Mouse (Mus musculus): ENCODE data around the gene Pkhd1.
"Not testable (repeated sequence)": the region's sequence is repeated elsewhere in the genome, so short reads cannot be mapped to it uniquely, and the experiment has no call there.

Pkhd1 gene

GRCm38 (mm10) chr1:20260403-20260802 is 357.5 kb downstream of the Pkhd1 start:
- no peak for DNase-seq

GRCm38 (mm10) chr1:20248169-20248568 is 369.7 kb downstream of the Pkhd1 start:
- DNase-seq: no peak

DNA sequence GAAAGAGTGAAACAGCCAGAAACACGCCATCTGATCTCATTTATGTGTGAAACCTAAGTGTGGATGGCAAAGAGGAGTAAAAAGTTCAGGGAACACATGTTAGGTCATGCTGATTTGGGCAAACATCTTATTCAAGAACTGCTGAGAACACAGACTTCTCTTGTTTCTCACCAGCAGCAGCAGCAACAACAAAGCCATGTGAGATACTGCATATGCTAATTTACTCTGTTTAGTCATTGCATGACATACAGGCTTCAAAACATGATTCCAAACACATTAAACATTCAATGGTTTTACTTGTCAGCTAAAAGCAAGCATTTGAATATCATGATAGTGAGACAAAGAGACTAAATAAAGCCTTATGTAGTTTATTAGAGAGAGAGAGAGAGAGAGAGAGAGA is 401.2 kb downstream of the Pkhd1 start:
- no peak for DNase-seq

DNA sequence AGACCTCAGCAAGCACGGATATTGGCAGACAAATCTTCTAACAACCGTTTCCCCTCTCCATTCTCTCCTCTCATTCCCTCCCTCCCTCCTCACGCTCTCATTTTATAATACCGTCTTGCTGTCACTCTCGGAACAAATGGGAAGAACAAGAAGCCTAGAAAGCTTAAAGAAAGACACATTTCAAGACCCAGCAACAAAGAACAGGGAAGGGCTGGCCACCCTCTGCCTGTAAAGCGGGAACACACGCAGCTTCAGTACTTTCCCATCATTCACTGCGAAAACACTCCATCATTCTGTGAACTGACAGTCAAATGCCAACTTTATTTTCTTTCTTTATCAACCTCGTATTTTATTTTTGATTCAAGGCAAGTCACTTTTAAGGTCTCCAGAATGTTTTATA is 427.4 kb downstream of the Pkhd1 start:
- DNase-seq: no peak

- no peak for DNase-seq
These were observed 437.7 kb downstream of the Pkhd1 start for GRCm38 (mm10) chr1:20180157-20180556.

- DNase-seq: no peak
These were observed 446.7 kb downstream of the Pkhd1 start for GRCm38 (mm10) chr1:20171199-20171598.

DNA sequence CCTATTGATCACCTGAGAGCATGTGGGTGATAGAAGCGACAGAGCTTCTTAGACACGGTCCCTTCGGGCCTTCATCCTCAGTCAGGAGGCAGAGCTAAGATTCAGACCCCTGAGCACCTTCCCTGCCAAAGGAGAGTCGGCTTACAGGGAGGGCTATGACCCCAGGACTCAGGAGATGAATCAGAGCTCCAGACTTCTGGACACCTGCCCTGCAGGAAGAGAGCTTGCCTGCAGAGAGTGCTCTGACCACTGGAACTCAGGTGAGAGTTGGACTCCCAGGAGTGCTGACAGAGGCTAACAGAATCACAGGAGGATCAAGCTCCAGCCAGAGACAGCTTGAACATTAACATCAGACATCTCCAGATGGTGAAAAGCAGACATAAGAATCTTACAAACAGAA is 467.2 kb downstream of the Pkhd1 start:
- DNase-seq: not testable (repeated sequence)

DNA sequence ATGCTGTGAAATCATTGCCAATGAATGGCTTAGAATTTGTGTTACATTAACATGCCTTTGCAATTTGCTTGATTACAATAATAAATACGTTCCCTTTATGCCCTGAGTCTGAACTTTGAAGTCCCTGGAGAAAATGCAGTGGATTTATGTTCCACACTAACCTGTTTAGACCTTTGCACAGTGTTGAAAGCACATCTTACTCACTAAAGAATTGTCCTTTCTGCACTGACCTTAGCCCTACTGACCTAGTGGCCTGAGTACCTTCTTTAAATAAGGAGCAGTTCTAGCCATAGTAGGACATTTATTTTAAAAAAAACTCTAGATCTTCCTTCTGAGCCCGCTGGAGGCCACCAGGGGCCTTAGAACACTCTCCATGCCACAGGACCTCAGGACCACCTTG is 467.8 kb downstream of the Pkhd1 start:
- DNase-seq: no peak

DNA sequence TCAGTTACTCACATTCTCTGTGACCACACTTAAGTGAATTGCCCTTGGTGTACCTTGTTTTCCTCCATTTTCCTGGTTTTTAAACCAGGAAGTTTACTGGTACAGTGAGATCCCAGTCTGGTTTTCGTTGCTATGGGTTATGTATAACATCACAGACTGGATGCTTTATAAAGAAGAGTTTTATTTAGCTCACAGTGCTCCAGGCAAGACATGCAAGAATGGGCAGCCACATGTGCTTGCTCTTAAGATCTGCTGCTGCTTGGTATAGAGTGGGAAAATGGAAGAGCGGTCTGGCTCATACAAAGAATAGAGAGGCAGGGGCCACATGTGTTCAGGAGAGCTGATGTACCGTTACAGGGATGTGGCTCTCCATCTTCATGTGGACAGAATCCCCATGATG is 481.7 kb downstream of the Pkhd1 start:
- no peak for DNase-seq

- DNase-seq: no peak
These were observed 482.7 kb downstream of the Pkhd1 start for GRCm38 (mm10) chr1:20135065-20135618.

DNA sequence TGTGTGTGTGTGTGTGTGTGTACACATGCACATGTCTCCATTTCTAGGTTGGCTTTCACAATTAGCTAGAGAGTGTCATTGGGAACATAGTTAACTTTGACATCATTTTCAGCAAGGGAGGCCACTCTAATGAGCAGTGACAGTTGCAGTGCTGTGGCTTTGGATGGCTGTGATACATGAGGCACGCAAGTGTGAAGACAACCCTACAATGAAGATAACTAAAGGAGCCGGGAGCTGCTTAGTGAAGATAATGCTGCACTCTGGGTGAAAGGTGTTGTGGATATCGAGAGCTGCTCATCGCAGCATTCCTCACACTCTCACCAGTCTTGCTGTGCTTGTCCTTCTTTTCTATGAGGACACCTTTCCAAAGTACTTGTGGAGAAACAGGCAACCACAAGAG is 484.2 kb downstream of the Pkhd1 start:
- no peak for DNase-seq

GRCm38 (mm10) chr1:20131786-20132596 is 485.9 kb downstream of the Pkhd1 start:
- no peak for DNase-seq

DNA sequence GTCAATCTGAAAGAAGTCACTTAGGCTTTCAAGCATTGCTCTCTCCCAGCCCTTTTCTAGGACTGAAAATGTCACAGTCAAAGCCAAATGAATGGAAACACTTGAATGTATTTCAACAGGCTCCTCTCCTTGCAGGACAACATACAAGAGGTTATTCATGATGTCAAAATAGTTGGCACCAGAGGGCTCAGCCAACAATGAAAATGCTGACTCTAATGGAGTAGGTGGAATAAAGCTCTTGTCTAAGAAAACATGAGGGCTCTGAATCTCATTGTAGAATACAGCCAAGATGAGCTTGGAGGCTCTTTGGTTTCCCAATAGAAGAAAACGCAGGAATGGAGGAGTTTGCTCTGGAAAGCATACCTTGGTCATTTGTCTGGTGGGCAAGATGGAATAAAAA is 500.5 kb downstream of the Pkhd1 start:
- no peak for DNase-seq

- no peak for DNase-seq
These were observed 548.1 kb downstream of the Pkhd1 start for GRCm38 (mm10) chr1:20069733-20070132.

DNA sequence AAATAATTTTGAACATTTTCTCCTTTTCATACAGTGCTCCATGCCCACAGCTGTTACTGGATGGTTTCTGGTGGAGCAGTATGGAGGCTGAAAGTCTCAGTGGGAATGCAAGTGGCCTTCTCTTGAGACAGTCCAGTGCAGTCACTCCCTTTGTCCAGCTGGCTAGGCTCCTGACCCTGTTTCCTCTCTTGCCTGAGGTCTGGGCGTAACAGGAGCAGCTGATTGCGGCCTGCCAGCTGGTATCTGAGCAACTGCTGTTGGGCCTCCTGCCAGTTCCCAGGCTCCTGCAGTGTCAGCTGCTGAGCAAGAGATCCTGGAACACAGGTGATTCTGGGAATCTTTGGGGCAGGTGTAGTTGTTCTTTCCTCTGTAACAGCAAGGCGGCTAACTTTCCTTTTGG is 559.6 kb downstream of the Pkhd1 start:
- DNase-seq: peak; percentile 3

GRCm38 (mm10) chr1:20039389-20039788 is 578.5 kb downstream of the Pkhd1 start:
- DNase-seq: no peak

GRCm38 (mm10) chr1:20035277-20035676 is 582.6 kb downstream of the Pkhd1 start:
- DNase-seq: no peak

GRCm38 (mm10) chr1:20018198-20018925 is 599.5 kb downstream of the Pkhd1 start:
- no peak for DNase-seq

DNA sequence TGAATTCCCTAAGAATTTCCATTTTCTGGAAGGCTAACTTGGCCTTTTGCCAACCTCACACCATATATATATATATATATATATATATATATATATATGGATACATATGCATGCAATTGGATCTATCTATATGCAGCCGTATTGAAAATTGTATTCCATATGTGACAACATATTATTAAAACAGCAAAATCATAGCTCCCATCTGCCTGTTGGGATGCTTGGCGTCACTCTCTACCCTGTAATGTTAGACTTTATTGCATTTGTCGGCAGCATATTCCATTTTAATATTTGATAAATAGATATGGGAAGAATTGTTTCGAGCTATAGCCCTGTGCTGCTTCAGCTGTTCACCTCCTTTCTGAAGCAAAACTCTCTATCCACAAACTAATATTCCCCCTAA is 600.2 kb downstream of the Pkhd1 start:
- DNase-seq: no peak
